Mouse (Mus musculus) embryonic fibroblast, embryonic 13.5 days (primary cell): Measurements from ENCODE around the gene Thsd4.

Experiments used
- CTCF ChIP-seq: IDR thresholded peaks from 2 replicates; pipeline ENCODE4 v1.5.1; 2011; ENCODE audit warnings: mild to moderate bottlenecking, control low read depth, low read length, moderate library complexity, borderline replicate concordance; ENCODE audit not compliant: insufficient read depth
- POLR2A ChIP-seq: IDR thresholded peaks from 2 replicates; pipeline ENCODE4 v1.6.1; 2011; ENCODE audit warnings: low read depth, mild to moderate bottlenecking, control low read depth, low read length, moderate library complexity

DNA sequence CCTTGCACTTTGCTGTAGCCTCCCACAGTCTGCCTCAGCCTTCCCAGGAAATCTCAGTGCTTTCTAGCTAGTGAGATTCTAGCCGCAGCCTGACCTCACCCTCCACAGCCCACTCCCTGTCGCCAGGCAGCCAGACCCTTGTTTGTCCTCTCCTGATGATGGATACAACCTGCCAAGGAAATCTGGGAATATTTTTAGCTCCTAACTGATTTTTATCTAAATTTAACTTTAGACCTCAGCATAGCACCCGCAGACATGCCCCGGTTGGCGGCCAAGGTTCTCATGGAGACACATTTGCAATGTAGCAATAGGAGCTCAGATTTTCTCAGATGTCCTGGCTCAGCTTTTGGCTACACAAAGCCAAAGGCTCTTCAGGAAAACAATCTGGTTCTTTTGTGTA is 205.3 kb downstream of the Thsd4 start:
- no peak for TF ChIP-seq CTCF
- no peak for TF ChIP-seq POLR2A
